Mouse (Mus musculus) neutrophil, adult 5-6 weeks (primary cell): ENCODE data around the gene Hist1h2br. TPM values are rescaled to one million over a fixed set of nuclear protein-coding genes. Genes with fewer than 3 reads are reported as not detected.
A peak's percentile ranks its signal among the peaks of the same experiment; 100 is the strongest.
"Not testable (repeated sequence)": the region's sequence is repeated elsewhere in the genome, so short reads cannot be mapped to it uniquely, and the experiment has no call there.

Experiments
- ATAC-seq: fragments of 151-379, 151-347 bp; 2 replicates; pipeline ENCODE4 v1.8.0; 2017; ENCODE audit warnings: mild to moderate bottlenecking, moderate TSS enrichment; ENCODE audit not compliant: insufficient number of reproducible peaks, poor library complexity, low FRiP score, severe bottlenecking; ENCODE audit errors: extremely low read depth
- total RNA-seq: library from RNA; stranded (forward); fragments of 200-1000 nt; gene quantifications from 2 replicates; pipeline ENCODE4 v1.2.3, GENCODE M21; 2017

The Hist1h2br gene
- total RNA-seq, 1 experiment from 2014 or later: 63.3 TPM

DNA sequence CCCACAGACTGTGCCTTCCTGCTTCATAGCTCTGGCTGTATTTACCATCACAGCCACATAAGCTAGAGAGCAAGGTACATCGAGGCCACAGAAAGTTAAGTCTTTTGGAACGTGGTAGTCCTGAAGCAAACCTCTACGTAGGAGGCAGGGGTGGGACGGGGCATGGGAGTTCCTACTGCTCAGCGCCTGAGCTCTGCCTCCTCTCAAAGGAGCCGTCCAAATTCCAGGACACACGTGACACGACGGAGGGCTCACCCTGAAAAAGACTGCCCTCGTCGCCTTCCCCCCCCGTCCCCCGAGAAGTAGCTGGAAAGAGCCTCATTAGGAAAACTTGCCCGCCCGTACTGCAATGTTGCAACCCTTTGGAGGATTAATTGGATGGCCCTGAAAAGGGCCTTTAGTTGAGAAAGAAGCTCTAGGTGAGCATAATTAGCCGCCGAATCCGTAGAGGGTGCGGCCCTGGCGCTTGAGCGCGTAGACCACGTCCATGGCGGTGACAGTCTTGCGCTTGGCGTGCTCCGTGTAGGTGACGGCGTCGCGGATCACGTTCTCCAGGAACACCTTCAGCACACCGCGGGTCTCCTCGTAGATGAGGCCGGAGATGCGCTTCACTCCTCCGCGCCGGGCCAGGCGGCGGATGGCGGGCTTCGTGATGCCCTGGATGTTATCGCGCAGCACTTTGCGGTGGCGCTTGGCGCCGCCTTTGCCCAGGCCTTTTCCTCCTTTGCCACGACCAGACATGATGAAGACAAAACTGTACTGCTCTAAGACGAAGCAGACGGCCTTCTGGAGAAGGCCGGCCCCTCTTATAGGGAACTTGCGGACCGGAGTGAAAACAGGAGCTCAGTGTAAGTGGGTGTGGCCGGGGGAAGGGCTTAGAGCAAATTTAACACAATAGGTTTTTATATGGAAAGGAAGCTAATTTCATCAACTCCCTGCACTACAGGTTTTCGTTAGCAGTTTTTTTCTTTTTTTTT, 1.8 kb upstream of the Hist1h2br start, which contains the start of gene Hist1h4n:
Gene Hist1h4n, minus strand, starts transcription at position 779 of the 977 bp plus-strand sequence.
- peak; percentile 69 for ATAC-seq

DNA sequence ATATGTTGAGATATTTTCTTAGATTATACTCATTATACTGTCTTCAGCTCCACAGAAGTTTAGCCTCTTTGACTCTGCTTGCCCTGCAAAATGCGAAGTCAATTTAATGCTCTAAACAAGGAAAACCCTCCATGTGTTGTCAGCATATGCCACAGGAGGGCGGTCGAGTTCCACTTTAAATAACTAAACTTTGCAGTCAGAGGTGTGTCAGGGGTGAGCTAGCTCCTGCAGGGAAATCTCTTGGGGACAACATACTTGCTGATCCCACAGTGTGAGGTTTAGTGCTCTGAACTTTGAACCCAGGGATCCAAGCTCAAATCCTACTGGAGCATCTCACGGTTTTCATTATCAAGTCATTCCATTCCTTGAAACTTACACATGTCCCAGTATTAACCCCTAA, 7.0 kb downstream of the Hist1h2br start:
- ATAC-seq: peak; percentile 86

DNA sequence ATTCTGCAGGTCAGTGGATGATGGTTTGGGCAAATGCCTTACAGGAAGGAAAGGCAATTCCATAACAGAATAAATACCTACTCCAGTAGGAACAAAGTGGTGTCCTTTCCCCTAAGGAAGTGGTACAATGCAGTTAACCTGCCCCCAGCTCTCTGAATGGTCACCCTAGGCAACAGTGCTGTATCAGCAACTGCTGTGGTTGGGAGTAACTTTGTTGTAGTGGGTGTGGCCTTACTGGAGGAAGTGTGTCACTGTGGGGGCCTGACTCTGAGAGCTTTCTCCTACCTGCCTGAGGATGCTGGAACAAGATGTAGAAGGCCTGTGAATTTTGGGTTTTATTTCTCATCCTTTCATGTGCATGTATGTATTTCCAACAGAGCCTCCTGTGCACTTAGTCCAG, 12.8 kb downstream of the Hist1h2br start:
- ATAC-seq: 0 out of 2 replicates have a peak, but pooled peaks have one; percentile 36

DNA sequence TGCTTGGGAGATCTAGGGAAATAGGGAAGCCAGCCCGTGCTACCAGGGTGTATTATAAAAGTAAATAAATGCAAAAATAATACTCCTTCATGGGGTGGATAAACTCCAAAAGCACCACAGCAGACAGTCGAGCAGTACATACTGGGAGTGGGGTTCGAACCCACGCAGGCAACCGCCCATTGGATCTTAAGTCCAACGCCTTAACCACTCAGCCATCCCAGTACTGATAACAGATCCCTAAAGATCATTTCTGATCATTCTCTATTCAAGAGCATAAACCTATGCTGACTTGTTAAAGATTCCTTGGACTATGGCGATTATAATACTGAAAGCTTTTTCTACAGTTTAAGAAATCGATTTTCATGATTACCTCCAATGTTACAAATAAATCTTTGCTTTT, 14.3 kb downstream of the Hist1h2br start:
- no peak for ATAC-seq

DNA sequence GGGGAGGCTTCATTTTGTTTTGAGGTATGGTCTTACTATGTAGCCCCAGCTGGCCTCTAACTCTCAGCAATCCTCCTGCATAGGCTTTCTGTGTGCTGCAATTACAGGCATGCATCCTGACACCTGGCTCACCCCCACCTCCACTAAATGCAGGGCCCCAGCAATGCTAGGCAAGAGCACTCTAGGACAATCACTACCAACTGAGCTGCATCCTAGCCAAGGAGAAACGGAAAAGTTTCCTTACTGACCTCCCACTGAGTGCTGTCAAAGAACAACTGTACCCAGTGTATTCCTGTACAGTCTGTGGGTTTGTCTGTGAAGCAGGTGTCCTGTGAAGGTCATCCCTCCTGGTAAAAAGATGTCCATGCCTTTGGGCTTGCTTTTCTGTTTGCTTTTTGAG, 17.2 kb downstream of the Hist1h2br start:
- ATAC-seq: not testable (repeated sequence)

DNA sequence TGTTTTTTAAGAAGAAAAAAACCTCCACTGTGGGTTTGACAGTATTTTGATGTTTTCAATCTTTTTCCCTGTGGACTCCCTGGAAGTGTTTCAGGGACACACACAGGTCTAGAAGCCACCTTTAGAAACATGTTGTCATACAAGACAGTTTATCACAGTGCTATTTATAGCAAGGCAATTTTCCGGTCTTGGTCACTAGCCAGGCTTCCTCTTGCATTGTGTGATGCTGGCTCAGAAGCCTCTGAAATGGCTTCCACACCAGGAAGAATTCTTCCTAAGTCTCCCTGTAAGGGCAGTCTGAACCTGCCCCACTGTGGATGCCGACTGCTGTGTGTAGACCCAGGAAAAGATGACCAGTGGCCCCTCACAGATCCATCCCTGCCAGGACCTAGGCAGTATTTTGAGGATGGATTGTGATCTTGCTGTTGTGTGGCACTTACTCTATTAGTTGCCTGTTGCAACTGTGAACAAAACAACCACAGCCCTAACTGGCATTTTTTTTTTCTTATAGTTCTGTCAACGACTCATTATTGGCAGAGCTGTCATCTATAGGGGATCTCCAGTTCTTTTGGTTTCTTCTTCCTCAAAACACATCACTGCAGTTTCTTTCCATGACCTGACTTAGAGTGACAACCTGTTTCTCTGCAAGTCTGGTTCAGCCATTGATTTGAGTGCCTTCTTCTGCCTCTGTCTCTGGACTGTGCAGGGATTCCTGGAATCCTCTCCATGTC, 18.8 kb downstream of the Hist1h2br start:
- no peak for ATAC-seq

DNA sequence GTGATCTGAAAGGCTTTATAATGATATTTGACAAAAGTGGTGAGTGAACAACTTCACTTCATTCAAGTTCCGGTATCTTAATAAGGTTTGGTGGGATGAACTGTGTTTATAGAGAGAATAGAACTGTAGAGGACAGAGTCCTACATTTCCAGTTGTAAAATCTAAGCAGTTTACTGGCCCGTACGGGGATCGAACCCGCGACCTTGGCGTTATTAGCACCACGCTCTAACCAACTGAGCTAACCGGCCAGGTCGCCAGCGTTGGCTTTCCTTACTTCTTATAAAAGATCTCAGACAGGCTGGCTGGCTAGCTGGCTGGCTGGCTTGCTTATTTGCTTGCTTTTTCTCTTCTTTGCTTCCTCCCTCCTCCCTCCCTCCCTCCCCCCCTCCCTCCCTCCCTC, 21.6 kb downstream of the Hist1h2br start:
- no peak for ATAC-seq

DNA sequence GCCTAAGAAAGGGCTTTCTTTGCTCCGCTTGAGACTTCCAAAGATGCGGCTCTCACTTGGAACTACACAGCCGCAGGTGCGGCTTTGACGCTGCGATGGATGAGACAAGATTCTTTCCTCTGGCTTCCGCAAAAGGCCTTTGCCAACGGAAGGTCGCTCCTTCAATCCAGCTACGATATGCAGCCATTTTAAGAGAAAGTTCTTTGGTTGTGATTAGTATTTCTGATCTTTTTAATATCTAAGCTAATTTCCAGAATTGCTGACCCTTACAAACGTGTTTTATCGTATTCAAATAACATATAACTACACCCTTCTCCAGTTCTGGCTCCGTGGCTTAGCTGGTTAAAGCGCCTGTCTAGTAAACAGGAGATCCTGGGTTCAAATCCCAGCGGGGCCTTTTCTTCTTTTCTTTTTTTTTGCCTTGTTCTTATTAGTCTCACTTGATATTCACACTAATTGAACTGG, 22.2 kb downstream of the Hist1h2br start:
- no peak for ATAC-seq

DNA sequence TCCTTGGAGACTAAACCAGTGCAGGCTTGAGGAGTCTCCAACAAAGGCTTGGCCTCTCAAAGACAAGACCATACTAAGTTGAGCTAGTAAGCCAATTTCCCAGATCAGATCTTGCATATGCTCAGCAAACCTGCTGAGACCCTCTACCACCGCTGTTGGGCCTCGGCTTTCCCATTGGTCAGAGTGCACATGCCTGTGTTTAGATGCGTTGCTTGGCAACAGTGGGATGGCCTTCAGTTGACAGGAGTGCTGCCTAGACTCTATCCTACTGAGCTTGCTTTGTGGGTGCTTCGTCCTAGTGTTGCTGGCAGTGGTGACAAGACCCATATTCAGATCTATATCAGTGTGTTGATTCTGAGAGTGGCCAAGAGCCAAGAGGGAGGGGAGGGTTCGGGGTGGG, 28.1 kb downstream of the Hist1h2br start:
- no peak for ATAC-seq

DNA sequence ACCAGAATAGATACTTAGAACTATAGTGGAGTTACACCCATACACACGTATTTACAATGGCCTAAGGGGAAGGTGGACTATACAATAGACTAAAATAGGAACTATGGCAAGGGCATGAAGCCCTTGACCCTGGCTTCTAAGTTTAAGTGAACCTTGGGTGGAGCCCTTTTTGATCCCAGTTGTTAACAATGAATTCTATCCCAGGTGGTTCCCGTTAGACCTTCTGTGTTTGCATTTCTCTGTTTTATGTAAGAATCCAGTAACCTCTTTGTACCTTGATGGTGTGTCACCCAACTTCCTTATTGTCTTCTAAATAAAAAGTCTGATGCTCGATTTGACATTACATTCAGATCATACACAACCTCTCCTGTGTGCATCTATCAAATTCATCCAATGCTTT, 32.0 kb downstream of the Hist1h2br start:
- ATAC-seq: not testable (repeated sequence)

DNA sequence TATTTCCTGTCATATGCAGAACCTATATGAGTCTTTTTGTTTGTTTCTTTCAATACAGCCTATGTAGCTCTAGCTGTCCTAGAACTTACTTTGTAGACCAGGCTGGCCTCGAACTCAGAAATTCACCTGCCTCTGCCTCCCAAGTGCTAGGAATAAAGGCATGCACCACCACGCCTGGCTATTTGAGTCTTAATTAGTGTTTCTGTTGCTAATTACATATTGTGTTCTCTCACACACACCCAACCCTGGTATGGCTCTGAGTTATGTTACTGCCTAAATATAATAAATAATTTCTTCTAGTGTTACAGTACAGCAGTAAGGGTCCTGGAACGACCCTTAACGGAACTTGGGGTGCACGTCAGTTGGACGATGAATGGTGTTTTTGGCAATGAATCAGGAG, 47.2 kb downstream of the Hist1h2br start:
- ATAC-seq: no peak

DNA sequence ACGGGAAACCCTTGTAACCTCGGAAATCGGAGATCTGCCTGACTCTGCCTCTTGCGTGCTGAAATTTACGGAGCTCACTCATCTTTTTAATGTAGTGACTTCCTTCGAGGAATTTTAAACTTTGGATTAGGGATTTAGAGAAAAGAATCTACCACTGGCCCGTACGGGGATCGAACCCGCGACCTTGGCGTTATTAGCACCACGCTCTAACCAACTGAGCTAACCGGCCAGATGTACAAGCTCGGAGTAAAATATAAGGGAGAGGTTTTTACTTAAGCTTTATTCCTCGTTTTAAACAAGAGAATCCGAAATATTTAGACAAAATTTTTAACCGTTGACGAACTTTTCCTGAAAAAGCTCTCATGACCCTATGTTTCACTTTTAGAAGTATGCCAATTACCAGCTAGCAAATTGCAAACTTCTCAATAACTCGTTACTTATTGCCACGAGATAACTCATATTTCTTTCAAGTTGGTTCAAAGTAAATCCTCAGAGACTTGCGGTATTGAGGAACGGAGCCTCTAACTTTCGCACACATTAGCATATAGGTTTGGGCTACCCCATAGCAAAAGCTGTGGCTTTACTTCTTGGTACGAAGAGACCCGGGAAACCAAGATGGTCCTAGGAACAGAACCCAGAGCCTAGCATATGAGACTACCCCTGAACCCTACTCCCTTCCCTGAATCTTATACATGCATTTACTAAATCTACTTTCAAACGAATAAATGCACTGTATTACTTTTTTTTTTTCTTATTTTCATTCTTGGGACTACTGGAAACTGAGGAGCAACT, 48.5 kb downstream of the Hist1h2br start:
- ATAC-seq: no peak

DNA sequence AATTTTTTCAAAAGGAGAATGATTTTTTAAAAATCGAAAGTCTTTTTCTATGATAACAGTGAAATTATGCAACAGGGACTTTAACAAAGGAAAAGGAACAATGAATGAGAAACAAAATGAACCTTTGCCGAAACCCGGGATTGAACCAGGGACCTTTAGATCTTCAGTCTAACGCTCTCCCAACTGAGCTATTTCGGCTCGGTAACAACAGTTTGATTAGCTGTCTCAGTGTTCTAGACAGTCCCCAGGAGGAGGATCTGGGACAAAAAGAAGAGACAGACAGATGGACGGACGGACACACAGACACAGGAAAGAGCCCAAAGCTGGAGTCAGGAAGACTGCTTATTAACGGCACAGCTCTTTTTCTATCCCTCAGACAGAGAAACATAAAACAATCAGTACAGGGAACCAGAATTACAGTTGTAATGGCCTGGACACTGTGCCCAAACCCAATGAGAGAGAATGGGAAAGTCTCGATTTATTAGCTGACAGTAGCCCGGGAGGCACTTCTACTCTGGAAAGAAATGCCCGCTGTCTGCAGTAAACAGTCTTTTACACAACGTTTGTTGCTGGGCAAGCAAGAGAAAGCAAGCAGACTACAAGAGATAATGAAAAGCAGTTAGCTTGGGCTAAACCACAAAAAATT, 49.3 kb downstream of the Hist1h2br start:
- no peak for ATAC-seq

DNA sequence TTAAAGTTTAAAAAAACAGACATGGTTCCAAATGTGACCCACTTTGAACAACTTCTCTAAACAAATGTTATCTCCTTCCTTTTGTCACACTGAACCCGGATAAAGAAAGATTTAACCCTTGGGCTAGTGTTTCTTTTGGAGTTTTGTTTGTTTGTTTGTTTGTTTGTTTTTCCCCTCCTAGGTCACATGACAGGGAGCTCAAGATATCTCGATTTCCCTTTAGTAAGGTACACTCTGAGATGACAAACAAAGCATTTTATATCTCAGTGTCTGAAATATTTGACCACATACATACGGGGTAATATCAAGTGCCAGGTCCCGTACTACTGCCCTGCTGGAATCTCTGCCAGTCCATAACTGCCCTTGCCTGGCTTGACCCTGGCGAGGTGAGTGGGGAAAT, 49.9 kb downstream of the Hist1h2br start:
- ATAC-seq: no peak

DNA sequence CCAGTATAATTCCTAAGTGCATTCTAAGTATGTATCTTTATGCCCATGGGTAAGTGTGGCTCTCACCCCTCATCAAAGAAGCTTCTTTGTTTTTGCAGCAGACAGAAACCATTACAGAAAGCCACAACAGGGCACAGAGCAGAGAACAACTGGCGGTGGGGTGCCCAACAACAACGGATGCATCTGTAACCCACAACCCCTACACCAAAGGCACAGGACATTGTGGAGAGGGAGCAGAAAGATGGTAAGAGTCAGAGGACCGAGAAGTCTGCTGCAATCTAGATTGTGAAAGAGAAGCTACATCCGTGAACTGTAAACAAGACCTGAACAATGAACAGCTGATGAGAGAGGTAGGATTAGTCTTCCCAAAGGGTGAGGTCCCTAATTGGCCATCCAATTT, 51.0 kb downstream of the Hist1h2br start:
- no peak for ATAC-seq
